Mouse (Mus musculus): ENCODE measurements around the gene St6gal1. TPM values are rescaled to one million over a fixed set of nuclear protein-coding genes. Genes with fewer than 3 reads are reported as not detected.

The St6gal1 gene
- polyA plus RNA-seq, 1 experiment from 2014 or later = 39.9 TPM

DNA sequence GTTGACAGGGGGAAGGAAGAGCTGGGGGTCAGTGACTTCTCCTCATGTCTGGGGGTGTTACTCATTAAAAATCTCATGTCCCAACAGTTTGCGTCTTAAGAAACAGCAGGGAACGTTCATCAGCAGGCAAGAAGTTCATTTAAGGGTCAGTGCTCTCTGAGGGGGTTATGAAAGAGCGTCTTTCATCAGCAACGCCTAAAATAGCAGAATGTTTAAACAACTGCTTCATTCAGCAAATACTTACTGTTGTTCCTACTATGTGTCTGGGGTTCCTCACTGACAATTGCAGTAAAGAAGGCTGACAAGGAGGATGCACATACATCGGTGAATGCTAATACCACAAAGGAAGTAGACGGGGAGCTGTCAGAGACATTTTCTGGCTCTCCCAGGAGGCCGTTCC, 90.2 kb downstream of the St6gal1 start:
- no peaks in the 10 kb centered on the region; the same call in 1 of the 2 replicates for H3K4me1 ChIP-seq
- ATAC-seq (ENCODE audit: low FRiP score, low read depth) = no peak
- H3K9ac ChIP-seq (replicated peaks) = no peak overlapping the region
- no peaks in the 10 kb centered on the region for H3K27me3 ChIP-seq
- no peaks in the 10 kb centered on the region for H3K9me3 ChIP-seq
- peaks cover 16% of the 10 kb centered on the region for H3K36me3 ChIP-seq
- H3K27ac ChIP-seq (replicated peaks) = no peak overlapping the region
- no peak overlapping the region for H3K4me2 ChIP-seq (replicated peaks)
- 21% methylated on average over 7 of the region's 7 CpGs for WGBS
- no peak overlapping the region for H3K4me3 ChIP-seq

GRCm38 (mm10) chr16:23317411-23318047, 93.0 kb downstream of the St6gal1 start:
- Histone ChIP-seq H3K4me2 (replicated peaks) (no peak overlapping the region), H3K36me3 (peaks cover 28% of the 10 kb centered on the region), H3K27me3 (no peaks in the 10 kb centered on the region), H3K9me3 (no peaks in the 10 kb centered on the region), H3K9ac (replicated peaks) (no peak overlapping the region), H3K4me3 (no peak overlapping the region), H3K4me1 (no peaks in the 10 kb centered on the region; the same call in 1 of the 2 replicates), H3K27ac (replicated peaks) (no peak overlapping the region)
- WGBS = 89% methylated on average over 7 of the region's 7 CpGs
- ATAC-seq (ENCODE audit: low FRiP score, low read depth) = no peak

DNA sequence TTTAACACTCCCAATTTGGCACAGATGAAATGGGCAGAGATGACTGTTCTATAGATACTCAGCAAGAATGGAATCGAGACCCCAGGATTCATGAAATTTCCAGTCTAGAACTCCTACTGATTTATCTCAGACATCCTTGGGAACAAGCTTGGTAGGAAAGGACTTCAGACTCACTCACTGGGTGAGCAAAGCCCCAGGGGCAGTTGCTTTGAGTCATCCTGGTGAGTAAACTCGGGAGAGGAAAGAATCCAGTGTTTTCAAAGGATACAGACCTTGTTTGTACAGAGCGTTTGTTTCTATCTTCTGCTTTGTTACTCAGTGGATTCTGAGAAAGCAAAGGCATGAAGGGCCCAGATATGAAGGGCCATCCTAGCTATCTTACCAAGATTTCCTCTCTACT, 95.5 kb downstream of the St6gal1 start:
- Histone ChIP-seq H3K36me3 (peaks cover 28% of the 10 kb centered on the region), H3K9ac (replicated peaks) (no peak overlapping the region), H3K27ac (replicated peaks) (no peak overlapping the region), H3K9me3 (no peaks in the 10 kb centered on the region), H3K4me2 (replicated peaks) (no peak overlapping the region), H3K4me3 (no peak overlapping the region), H3K4me1 (peaks cover 4% of the 10 kb centered on the region; the same call in 1 of the 2 replicates), H3K27me3 (no peaks in the 10 kb centered on the region)
- WGBS = 82% methylated on average over 3 of the region's 3 CpGs
- ATAC-seq (ENCODE audit: low FRiP score, low read depth) = no peak

GRCm38 (mm10) chr16:23320579-23320978, 96.0 kb downstream of the St6gal1 start:
- Histone ChIP-seq H3K9me3 (no peaks in the 10 kb centered on the region), H3K4me3 (no peak overlapping the region), H3K27me3 (no peaks in the 10 kb centered on the region), H3K36me3 (peaks cover 28% of the 10 kb centered on the region), H3K9ac (replicated peaks) (no peak overlapping the region), H3K27ac (replicated peaks) (no peak overlapping the region), H3K4me1 (peaks cover 8% of the 10 kb centered on the region; the same call in 1 of the 2 replicates), H3K4me2 (replicated peaks) (no peak overlapping the region)
- ATAC-seq (ENCODE audit: low FRiP score, low read depth) = no peak
- 94% methylated on average over 6 of the region's 6 CpGs for WGBS

- Histone ChIP-seq H3K27me3 (no peaks in the 10 kb centered on the region), H3K27ac (replicated peaks) (no peak overlapping the region), H3K4me3 (no peak overlapping the region), H3K36me3 (peaks cover 27% of the 10 kb centered on the region), H3K9ac (replicated peaks) (no peak overlapping the region), H3K9me3 (no peaks in the 10 kb centered on the region), H3K4me2 (replicated peaks) (no peak overlapping the region), H3K4me1 (peaks cover 8% of the 10 kb centered on the region; the same call in 1 of the 2 replicates)
- ATAC-seq (ENCODE audit: low FRiP score, low read depth) = no peak
Observed at GRCm38 (mm10) chr16:23322453-23322852, 97.9 kb downstream of the St6gal1 start.

DNA sequence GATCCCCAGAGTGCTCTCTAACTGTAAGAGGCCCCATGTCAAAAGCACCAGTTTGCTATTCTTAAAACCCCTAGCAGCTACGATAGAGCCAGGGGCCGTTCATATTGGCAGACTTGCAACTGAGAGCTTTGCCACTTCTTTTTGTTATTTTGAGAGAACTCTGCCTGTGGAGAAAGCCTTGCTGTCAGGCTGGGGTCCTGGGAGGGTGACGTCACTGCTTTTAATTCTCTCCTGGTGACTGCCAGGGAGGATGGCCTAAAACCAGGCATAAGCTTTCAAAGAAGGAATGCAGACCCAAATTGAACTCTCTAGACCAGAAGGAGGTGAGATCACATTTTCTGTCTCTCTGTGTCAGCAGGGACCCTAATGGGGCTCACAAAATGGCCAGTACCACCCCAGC, 99.4 kb downstream of the St6gal1 start:
- no peaks in the 10 kb centered on the region for H3K27me3 ChIP-seq
- H3K4me2 ChIP-seq (replicated peaks) = no peak overlapping the region
- no peak overlapping the region for H3K9ac ChIP-seq (replicated peaks)
- 25% methylated on average over 3 of the region's 3 CpGs for WGBS
- no peak for ATAC-seq (ENCODE audit: low FRiP score, low read depth)
- peaks cover 8% of the 10 kb centered on the region; the same call in 1 of the 2 replicates for H3K4me1 ChIP-seq
- no peak overlapping the region for H3K27ac ChIP-seq (replicated peaks)
- peaks cover 23% of the 10 kb centered on the region for H3K36me3 ChIP-seq
- H3K4me3 ChIP-seq = no peak overlapping the region
- no peaks in the 10 kb centered on the region for H3K9me3 ChIP-seq

DNA sequence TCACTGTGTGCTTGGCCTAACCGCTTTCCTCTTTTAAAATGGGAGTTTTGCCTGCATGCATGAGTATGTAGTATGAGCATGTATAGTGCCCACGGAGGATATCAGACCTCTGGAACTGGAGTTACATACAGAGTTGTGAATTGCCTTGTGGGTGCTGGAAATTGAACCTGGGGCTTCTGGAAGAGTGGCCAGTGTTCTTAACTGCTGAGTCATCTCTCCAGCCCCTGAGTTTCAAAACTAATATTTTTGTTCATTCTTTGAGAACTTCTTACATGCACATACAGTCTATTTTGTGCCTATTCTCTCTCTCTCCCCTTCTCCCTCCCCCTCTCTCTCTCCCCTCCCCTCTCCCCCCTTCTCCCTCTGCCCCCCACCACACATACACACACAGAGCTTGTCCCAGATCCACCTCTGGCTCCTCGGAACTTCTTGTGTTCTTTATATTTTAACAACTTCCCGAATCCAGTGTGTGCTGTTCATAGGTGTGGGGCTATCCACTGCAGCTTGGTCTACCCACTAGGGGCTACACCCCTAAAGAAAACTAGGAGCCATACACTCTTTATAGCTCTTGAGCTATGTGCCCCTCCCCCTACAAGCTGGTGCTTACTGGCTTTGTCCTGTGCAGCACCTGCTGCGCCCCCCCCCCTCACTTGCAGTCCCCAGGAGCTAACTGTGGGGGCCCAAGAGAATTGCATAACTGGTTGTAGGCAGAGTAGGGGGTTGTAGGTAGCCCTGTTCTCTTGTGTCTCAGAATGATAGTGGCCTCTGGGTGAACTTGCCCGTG, 100.5 kb downstream of the St6gal1 start:
- H3K9me3 ChIP-seq = no peaks in the 10 kb centered on the region
- no peak overlapping the region for H3K4me3 ChIP-seq
- peaks cover 33% of the 10 kb centered on the region for H3K36me3 ChIP-seq
- H3K27ac ChIP-seq (replicated peaks) = no peak overlapping the region
- ATAC-seq (ENCODE audit: low FRiP score, low read depth) = no peak
- 69% methylated on average over 6 of the region's 6 CpGs for WGBS
- peaks cover 8% of the 10 kb centered on the region; the same call in 1 of the 2 replicates for H3K4me1 ChIP-seq
- no peak overlapping the region for H3K9ac ChIP-seq (replicated peaks)
- no peak overlapping the region for H3K4me2 ChIP-seq (replicated peaks)
- no peaks in the 10 kb centered on the region for H3K27me3 ChIP-seq

- Histone ChIP-seq H3K4me1 (peaks cover 8% of the 10 kb centered on the region; the same call in 1 of the 2 replicates), H3K9me3 (no peaks in the 10 kb centered on the region), H3K9ac (replicated peaks) (no peak overlapping the region), H3K27me3 (no peaks in the 10 kb centered on the region), H3K4me2 (replicated peaks) (no peak overlapping the region), H3K4me3 (no peak overlapping the region), H3K36me3 (peaks cover 24% of the 10 kb centered on the region), H3K27ac (replicated peaks) (no peak overlapping the region)
- 86% methylated on average over 6 of the region's 6 CpGs for WGBS
- no peak for ATAC-seq (ENCODE audit: low FRiP score, low read depth)
Observed at GRCm38 (mm10) chr16:23326664-23327063, 102.1 kb downstream of the St6gal1 start.

- peaks cover 23% of the 10 kb centered on the region for H3K36me3 ChIP-seq
- no peak overlapping the region for H3K27ac ChIP-seq (replicated peaks)
- H3K27me3 ChIP-seq = no peaks in the 10 kb centered on the region
- 93% methylated on average over 7 of the region's 7 CpGs for whole genome bisulfite sequencing
- peaks cover 8% of the 10 kb centered on the region; the same call in 1 of the 2 replicates for H3K4me1 ChIP-seq
- ATAC-seq (ENCODE audit: low FRiP score, low read depth) = no peak
- no peaks in the 10 kb centered on the region for H3K9me3 ChIP-seq
- no peak overlapping the region for H3K4me2 ChIP-seq (replicated peaks)
- H3K4me3 ChIP-seq = no peak overlapping the region
- no peak overlapping the region for H3K9ac ChIP-seq (replicated peaks)
Observed at GRCm38 (mm10) chr16:23327266-23327665, 102.7 kb downstream of the St6gal1 start.

DNA sequence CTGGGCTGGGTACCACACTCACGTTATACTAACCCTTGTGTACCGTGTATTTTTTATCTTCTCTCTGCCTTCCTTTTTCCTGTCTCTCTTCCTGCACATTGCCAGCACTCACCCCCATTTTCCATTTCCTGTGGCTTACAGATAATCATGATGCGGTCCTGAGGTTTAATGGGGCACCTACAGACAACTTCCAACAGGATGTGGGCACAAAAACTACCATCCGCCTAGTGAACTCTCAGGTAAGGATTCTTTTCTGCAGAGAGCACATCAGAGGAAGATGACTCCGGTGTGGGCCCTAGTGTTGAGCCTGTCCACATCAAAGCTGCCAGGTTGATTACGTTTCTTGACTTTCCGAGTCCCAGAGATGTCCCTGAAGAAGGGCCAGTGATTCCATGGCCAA, 103.7 kb downstream of the St6gal1 start:
- no peak overlapping the region for H3K4me2 ChIP-seq (replicated peaks)
- WGBS = 87% methylated on average over 7 of the region's 7 CpGs
- no peak overlapping the region for H3K9ac ChIP-seq (replicated peaks)
- no peak overlapping the region for H3K27ac ChIP-seq (replicated peaks)
- H3K36me3 ChIP-seq = peaks cover 26% of the 10 kb centered on the region
- no peaks in the 10 kb centered on the region for H3K27me3 ChIP-seq
- H3K4me3 ChIP-seq = no peak overlapping the region
- no peak for ATAC-seq (ENCODE audit: low FRiP score, low read depth)
- no peaks in the 10 kb centered on the region for H3K9me3 ChIP-seq
- peaks cover 8% of the 10 kb centered on the region; the same call in 1 of the 2 replicates for H3K4me1 ChIP-seq

- no peak overlapping the region for H3K9ac ChIP-seq (replicated peaks)
- peaks cover 28% of the 10 kb centered on the region for H3K36me3 ChIP-seq
- H3K9me3 ChIP-seq = no peaks in the 10 kb centered on the region
- no peak for ATAC-seq (ENCODE audit: low FRiP score, low read depth)
- H3K27me3 ChIP-seq = no peaks in the 10 kb centered on the region
- 0 out of 2 replicates have a peak, but pooled peaks cover 3% of the 10 kb centered on the region for H3K4me1 ChIP-seq
- H3K4me3 ChIP-seq = no peak overlapping the region
- 79% methylated on average over 2 of the region's 2 CpGs for WGBS
- no peak overlapping the region for H3K27ac ChIP-seq (replicated peaks)
- H3K4me2 ChIP-seq (replicated peaks) = no peak overlapping the region
Observed at GRCm38 (mm10) chr16:23332136-23332535, 107.6 kb downstream of the St6gal1 start.

DNA sequence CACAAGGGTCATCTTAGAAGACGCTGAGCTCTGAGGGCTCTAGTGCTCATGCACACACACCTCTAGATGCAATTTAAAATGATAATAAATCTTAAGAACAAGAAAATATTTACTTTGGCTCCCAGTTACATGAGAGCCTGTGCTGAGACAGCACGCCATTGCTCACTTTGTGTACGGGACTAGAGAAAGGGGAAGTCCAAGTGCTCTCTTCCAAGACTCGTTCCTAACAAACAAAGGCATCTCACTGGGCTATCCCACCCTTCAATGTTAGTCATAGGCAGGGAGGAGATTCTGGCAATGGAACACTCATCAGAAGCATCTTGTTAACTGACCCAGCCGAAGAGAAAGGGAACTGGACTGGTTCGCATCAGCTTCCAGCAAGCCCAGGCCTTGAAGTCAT, 108.1 kb downstream of the St6gal1 start:
- Histone ChIP-seq H3K4me1 (0 out of 2 replicates have a peak, but pooled peaks cover 3% of the 10 kb centered on the region), H3K4me3 (no peak overlapping the region), H3K27ac (replicated peaks) (no peak overlapping the region), H3K9ac (replicated peaks) (no peak overlapping the region), H3K9me3 (no peaks in the 10 kb centered on the region), H3K36me3 (peaks cover 28% of the 10 kb centered on the region), H3K27me3 (no peaks in the 10 kb centered on the region), H3K4me2 (replicated peaks) (no peak overlapping the region)
- WGBS = 87% methylated on average over 6 of the region's 6 CpGs
- no peak for ATAC-seq (ENCODE audit: low FRiP score, low read depth)
